Mouse (Mus musculus) limb, embryonic 12.5 days (tissue): ENCODE measurements around the gene Gm17467. TPM values are rescaled to one million over a fixed set of nuclear protein-coding genes. Genes with fewer than 3 reads are reported as not detected.
"Not testable (repeated sequence)": the region's sequence is repeated elsewhere in the genome, so short reads cannot be mapped to it uniquely, and the experiment has no call there.

Experiments
- ATAC-seq: fragments of 200-750 bp; cut with Nextera tagmentation; 2 replicates; pipeline ENCODE4 v1.8.0; 2017; ENCODE audit warnings: low read depth, moderate TSS enrichment; ENCODE audit not compliant: insufficient number of reproducible peaks, insufficient read depth, low FRiP score, low TSS enrichment
- H3K27ac ChIP-seq: fragments of 300-500 bp; sonication (generic); 2 replicates; pipeline ENCODE4 v1.5.1; 2016; ENCODE audit warnings: mild to moderate bottlenecking, moderate library complexity
- H3K27me3 ChIP-seq: fragments of 300-500 bp; sonication (generic); 2 replicates; pipeline ENCODE4 v1.6.1; 2016; ENCODE audit warnings: mild to moderate bottlenecking, moderate library complexity
- H3K36me3 ChIP-seq: fragments of 300-500 bp; sonication (generic); 2 replicates; pipeline ENCODE4 v1.6.1; 2016; ENCODE audit warnings: mild to moderate bottlenecking, moderate library complexity
- H3K4me1 ChIP-seq: fragments of 300-500 bp; sonication (generic); replicated peaks from 2 replicates; pipeline ENCODE4 v1.6.1; 2016
- H3K4me2 ChIP-seq: fragments of 300-500 bp; sonication (generic); 2 replicates; pipeline ENCODE4 v1.6.1; 2016; ENCODE audit warnings: mild to moderate bottlenecking, moderate library complexity
- H3K4me3 ChIP-seq: fragments of 300-500 bp; sonication (generic); replicated peaks from 2 replicates; pipeline ENCODE4 v1.5.1; 2016; ENCODE audit warnings: mild to moderate bottlenecking
- H3K9ac ChIP-seq: fragments of 300-500 bp; sonication (generic); replicated peaks from 2 replicates; pipeline ENCODE4 v1.6.1; 2016; ENCODE audit warnings: mild to moderate bottlenecking, moderate library complexity
- H3K9me3 ChIP-seq: fragments of 300-500 bp; sonication (generic); 2 replicates; pipeline ENCODE4 v1.6.1; 2016; ENCODE audit warnings: mild to moderate bottlenecking, moderate library complexity
- WGBS: fragments of 180-500 bp; shearing (Covaris S2); methylation state at CpG from one replicate; pipeline ENCODE4 v1.1.7; 2016; 5-methylcytosine and 5-hydroxymethylcytosine counted together
- polyA plus RNA-seq: library from polyadenylated mRNA; unstranded; fragments of >200 nt; fragmentation: Nextera tagmentation; extraction: Ambion mirVana; gene quantifications from 2 replicates; pipeline ENCODE4 v1.2.1, GENCODE M21; 2016

The Gm17467 gene
- polyA plus RNA-seq: not detected in 2 replicates

GRCm38 (mm10) chrX:123704691-123705090 is at the start of gene Gm17467:
Gm17467 (minus strand) TSS chrX:123704791.
- ATAC-seq, H3K9me3 ChIP-seq, H3K4me1 ChIP-seq, H3K4me3 ChIP-seq, H3K27ac ChIP-seq, H3K36me3 ChIP-seq, H3K27me3 ChIP-seq, H3K4me2 ChIP-seq, H3K9ac ChIP-seq: not testable (repeated sequence)
- WGBS: no CpG with 5 or more reads among the region's 3 CpGs

Other genes starting within 250 kb of the Gm17467 start
- not detected in 2 replicates for gene Cldn34c2, start 123.1 kb downstream of the Gm17467 start, polyA plus RNA-seq
- not detected in 2 replicates for gene Cldn34c3, start 88.9 kb upstream of the Gm17467 start, polyA plus RNA-seq